Mouse (Mus musculus): ENCODE data around the gene Sytl3.
"Not testable (repeated sequence)": the region's sequence is repeated elsewhere in the genome, so short reads cannot be mapped to it uniquely, and the experiment has no call there.

The Sytl3 gene

GRCm38 (mm10) chr17:6646841-6647240 lies 12.1 kb upstream of the Sytl3 start:
- DNase-seq (ENCODE audit: extremely low spot score), result not testable (repeated sequence)

- DNase-seq (ENCODE audit: extremely low spot score), result not testable (repeated sequence)
Measured at GRCm38 (mm10) chr17:6647452-6647851, 11.4 kb upstream of the Sytl3 start.

- not testable (repeated sequence) for DNase-seq (ENCODE audit: extremely low spot score)
Measured at GRCm38 (mm10) chr17:6650904-6651565, 7.9 kb upstream of the Sytl3 start.

DNA sequence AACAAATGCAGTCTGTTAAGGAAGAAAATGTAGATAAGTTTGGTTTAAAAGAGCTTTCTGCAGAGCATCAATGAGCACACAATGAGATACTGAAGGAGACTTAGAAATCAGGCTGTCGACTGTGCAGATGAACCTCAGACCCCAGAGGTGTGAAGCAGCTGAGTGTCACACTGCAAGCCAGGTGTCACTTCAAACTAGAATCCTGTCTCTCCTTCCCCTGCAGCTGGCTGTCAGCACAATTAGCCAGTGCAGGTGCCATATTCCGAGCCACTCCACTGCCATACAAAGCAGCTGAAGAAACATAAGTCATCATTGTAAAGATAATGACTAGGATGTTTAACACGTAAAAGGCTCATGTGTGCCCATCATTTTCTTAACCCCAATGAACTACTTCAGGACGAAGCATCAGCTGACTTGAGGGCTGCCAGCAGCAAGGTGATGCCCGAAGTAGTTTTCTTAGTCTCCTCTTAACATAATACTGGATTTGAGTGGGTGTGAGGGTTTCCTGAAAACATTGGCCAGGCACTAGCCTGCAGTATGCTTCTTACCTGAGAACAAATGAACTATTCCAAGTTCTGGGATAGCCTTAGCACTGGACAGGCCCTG lies 5.4 kb upstream of the Sytl3 start:
- not testable (repeated sequence) for DNase-seq (ENCODE audit: extremely low spot score)

- peak; percentile 84 for DNase-seq (ENCODE audit: extremely low spot score)
Measured at GRCm38 (mm10) chr17:6655087-6655511, 3.8 kb upstream of the Sytl3 start.

- peak; percentile 39 for DNase-seq (ENCODE audit: extremely low spot score)
Measured at GRCm38 (mm10) chr17:6655567-6656281, 3.2 kb upstream of the Sytl3 start, which contains the start of gene Dynlt1f. Gene Dynlt1f (minus strand): TSS chr17:6655900.

- not testable (repeated sequence) for DNase-seq (ENCODE audit: extremely low spot score)
Measured at GRCm38 (mm10) chr17:6656471-6656870, 2.4 kb upstream of the Sytl3 start.

GRCm38 (mm10) chr17:6660589-6660988 lies 1.7 kb downstream of the Sytl3 start:
- DNase-seq (ENCODE audit: extremely low spot score), result not testable (repeated sequence)

DNA sequence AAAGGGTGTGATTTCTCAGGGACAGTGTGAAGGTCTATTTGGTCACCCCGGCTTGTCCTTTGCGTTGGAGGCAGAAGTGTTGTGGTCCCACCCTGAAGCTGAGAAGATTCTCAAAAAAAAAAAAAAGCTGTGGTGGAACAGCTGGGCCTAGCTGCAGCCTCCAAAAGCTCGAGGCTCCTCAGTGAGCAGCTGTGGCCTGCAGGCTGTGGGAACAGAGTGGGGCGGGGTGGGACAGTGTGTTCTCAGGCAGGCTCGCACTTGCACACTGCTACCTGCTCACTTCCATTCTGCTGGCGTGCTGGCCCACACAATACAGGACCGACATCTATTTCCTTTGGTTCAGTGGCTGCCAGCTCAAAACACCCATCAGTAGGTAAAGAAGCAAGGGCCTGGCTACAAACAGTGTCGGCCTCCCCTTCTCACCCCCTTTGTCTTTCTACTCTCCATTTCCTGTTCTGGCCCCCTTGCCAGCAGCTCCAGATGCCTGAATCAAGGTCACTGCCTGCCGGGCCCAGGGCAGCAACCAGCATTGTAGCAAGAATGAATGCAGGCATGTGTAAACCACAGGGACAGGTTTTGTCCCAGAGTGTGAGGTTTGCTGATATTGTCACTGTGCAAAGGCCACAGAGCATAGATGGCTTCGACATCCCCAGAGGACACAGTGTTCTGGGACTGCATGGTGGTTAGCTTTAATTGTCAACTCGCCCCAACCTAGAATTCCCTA lies 2.4 kb downstream of the Sytl3 start:
- DNase-seq (ENCODE audit: extremely low spot score), result peak; percentile 4

DNA sequence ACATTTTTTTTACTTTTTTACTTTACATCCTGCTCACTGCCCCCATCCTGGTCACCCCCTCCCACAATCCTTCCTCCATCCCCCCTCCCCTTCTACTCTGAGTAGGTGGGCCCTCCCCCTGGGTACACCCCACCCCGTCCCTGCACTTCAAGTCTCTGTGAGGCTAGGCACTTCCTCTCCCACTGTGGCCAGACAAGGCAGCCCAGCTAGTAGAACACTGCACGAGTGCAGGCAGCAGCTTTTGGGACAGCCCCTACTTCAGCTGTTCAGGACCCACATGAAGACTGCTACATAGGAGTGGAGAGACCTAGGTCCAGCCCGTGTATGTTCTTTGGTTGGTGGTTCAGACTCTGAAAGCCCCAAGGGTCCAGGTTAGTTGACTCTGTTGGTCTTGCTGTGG lies 3.9 kb downstream of the Sytl3 start:
- not testable (repeated sequence) for DNase-seq (ENCODE audit: extremely low spot score)

DNA sequence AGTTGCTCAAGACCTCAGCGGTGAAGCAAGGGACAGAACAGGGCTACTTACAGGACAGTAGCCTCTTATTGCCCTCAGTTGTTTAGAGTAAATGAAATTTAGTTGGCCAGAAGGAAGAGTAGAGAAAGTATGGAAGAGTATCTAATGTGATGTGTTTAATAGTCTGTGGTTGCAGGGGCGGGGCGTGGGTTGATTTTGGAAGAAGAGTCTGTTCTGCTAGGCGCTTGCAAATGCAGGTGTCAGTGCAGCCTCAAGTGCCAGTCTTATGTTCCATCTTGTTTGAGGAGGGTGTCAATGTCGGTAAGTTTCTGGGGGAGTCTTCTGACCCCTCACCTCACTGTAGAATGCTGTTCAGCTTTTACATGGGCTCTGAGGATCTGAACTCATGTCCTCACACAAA lies 6.5 kb downstream of the Sytl3 start:
- not testable (repeated sequence) for DNase-seq (ENCODE audit: extremely low spot score)

- not testable (repeated sequence) for DNase-seq (ENCODE audit: extremely low spot score)
Measured at GRCm38 (mm10) chr17:6668522-6668921, 9.6 kb downstream of the Sytl3 start.

DNA sequence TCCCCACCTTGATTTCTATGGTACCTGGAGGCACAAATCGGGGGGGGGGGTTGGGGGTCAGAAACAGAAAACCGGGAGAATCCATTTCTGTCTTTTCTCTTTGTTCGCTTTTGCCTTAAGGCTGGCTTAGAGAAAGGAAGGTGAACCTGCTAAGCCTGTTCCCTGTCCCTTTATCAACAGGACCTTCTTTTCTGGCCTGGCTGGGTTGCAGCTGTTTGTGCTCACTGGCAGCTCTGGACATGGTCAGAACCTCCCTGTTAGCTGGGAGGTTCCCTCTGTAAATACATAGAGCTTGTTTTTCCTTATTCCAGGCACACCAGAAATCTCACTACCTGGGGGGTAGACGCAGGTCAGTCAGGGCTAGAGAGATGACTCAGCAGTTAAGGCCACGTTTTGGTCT lies 15.4 kb downstream of the Sytl3 start:
- DNase-seq (ENCODE audit: extremely low spot score), result not testable (repeated sequence)

DNA sequence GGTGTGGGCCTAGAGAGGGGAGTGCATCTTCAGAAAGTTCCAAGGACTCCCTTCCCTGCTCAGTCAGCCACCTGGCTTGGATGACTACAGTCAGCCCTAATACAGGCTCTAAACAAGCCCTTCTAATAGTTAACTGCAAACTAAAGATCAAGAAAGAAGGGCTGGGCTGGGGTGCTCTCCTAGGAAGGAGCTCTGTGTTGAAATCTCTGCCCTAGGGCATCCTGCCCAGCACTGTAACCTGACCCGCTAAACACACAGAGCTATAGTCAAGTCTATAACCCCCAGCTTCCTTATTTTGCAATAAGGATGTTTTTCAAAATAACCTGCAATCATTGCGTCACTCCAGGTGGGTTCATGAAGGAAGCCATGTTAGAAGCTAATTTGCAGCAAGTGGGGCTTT lies 19.2 kb downstream of the Sytl3 start:
- DNase-seq (ENCODE audit: extremely low spot score), result not testable (repeated sequence)

DNA sequence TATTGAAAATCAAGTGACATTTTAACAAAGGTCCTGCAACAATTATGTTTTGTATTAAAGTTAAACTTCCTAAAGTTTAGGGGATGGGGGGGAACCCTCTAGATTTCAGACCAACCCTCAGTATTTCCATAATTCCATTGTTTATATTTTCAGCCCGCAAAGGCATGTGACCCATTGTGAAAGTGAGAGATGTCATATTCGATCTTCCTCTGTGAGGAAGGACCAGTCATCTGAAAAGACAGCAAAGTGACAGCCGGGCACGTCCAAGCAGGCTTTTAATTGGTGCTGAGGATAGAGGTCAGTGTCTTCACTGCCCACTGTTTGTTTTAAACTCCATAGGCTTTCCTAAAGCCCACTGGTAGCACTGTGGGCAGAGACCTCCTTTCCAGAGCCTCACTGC lies 22.8 kb downstream of the Sytl3 start:
- DNase-seq (ENCODE audit: extremely low spot score), result not testable (repeated sequence)

GRCm38 (mm10) chr17:6683702-6684101 lies 24.8 kb downstream of the Sytl3 start:
- not testable (repeated sequence) for DNase-seq (ENCODE audit: extremely low spot score)

GRCm38 (mm10) chr17:6684464-6685287 lies 25.8 kb downstream of the Sytl3 start:
- DNase-seq (ENCODE audit: extremely low spot score), result not testable (repeated sequence)

DNA sequence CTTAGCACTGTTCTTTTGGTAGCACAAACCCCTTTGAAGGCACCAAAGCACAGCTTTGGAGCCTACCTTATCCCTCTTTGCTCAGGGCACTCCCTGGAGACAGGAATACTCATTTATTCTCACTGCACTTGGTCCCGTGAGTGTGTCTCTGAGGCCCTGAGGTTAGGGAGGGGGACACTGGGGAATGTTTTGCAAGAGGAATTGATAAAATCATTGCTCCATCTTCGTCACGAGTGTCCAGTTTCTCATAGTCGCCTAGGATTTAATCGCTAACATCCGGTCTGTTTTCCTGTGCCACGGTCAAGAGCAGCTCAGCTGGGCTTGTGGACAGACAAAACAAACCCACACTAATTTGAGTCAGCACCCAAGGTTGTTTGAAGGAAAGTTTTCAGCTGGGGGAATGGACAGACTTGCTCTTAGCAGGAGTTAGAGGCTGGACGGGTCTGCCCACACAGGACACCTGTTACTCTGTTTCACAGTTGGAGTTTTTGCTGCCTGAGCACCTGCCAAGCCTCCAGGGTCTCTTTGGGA lies 26.5 kb downstream of the Sytl3 start:
- not testable (repeated sequence) for DNase-seq (ENCODE audit: extremely low spot score)

GRCm38 (mm10) chr17:6686299-6686971 lies 27.5 kb downstream of the Sytl3 start:
- not testable (repeated sequence) for DNase-seq (ENCODE audit: extremely low spot score)

DNA sequence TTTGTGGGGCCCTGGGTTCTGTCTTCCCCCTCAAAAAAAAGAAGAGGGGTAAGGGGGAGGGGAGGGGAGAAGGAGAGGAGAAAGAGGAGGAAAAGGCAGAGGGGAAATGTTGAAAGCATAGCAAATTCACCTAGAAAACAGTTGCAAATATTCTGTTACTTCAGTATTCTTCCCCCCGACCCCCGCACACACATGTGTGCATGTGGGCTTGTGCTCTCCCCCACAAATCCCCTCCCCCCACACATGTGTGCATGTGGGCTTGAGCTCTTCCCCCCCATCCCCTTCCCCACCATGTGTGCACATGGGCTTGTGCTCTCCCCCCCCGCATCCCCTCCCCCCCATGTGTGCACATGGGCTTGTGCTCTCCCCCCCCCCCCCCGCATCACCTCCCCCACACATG lies 30.5 kb downstream of the Sytl3 start:
- not testable (repeated sequence) for DNase-seq (ENCODE audit: extremely low spot score)

All from embryo, embryonic 9.5 days (tissue).